Comparison of ENCODE assay signal across 21 mouse cellular contexts in genomic region chr17:30312688-30313087, GRCm38 (mm10).
DNase-seq lines count a peak whose midpoint lies in the region; ATAC-seq and TF ChIP-seq lines count a peak whose summit lies in the region.
"Had no signal": no experiment of that assay in that cellular context is flagged by ENCODE, and none has a peak within 500 bp of the region (broad histone marks: within the 10 kb centered on the region; RNA-seq: fewer than 3 reads in every experiment).

No protein-coding gene starts in this region.

- no peak overlapping the region for H3K4me3 ChIP-seq in lung, postnatal 0 days (ENCODE audit: low read depth, low read length)
- H3K4me3 ChIP-seq in lung, adult 2 months (replicated peaks; ENCODE audit: extremely low read depth, low read depth, low read length): no peak overlapping the region
- H3K4me3 ChIP-seq: forebrain, embryonic 10.5 days; limb, embryonic 12.5 days; liver, embryonic 12.5 days; midbrain, embryonic 13.5 days had no signal

- no peaks in the 10 kb centered on the region for H3K27me3 ChIP-seq in lung, postnatal 0 days (replicated peaks; ENCODE audit: insufficient read depth, low read length)
- H3K27me3 ChIP-seq: limb, embryonic 12.5 days; liver, embryonic 12.5 days; midbrain, embryonic 13.5 days had no signal

- 56% methylated on average over 4 of the region's 4 CpGs for WGBS in lung, postnatal 0 days
- WGBS in lung, adult 2 months: 64% methylated on average over 4 of the region's 4 CpGs

- no peaks in the 10 kb centered on the region for H3K36me3 ChIP-seq in lung, postnatal 0 days (ENCODE audit: insufficient read depth, low read length)
- H3K36me3 ChIP-seq: forebrain, embryonic 10.5 days; limb, embryonic 12.5 days; liver, embryonic 12.5 days; midbrain, embryonic 13.5 days had no signal

- no peak for ATAC-seq in lung, postnatal 0 days
- ATAC-seq: liver, embryonic 12.5 days; midbrain, embryonic 13.5 days had no signal

- TF ChIP-seq CTCF in lung, postnatal 0 days (IDR thresholded peaks at IDR 0.05): no peak
- TF ChIP-seq CTCF in lung, adult 2 months (IDR thresholded peaks at IDR 0.05; ENCODE audit: insufficient read depth, low read length): no peak

- no peak overlapping the region for H3K4me2 ChIP-seq in lung, postnatal 0 days (replicated peaks; ENCODE audit: low read depth, low read length)
- H3K4me2 ChIP-seq: limb, embryonic 12.5 days; liver, embryonic 12.5 days; midbrain, embryonic 13.5 days had no signal

- DNase-seq in embryo, embryonic 10 days (ENCODE audit: low spot score): peak; percentile 46
- DNase-seq in embryo, embryonic 10.5 days (ENCODE audit: low spot score): no peak
- peak; percentile 19 for DNase-seq in kidney, postnatal 10 days
- DNase-seq in kidney, adult 11 months: no peak
- DNase-seq in lung, postnatal 0 days (ENCODE audit: low spot score): peak; percentile 14
- no peak for DNase-seq in lung, adult 2 months
- DNase-seq in adipocyte (ENCODE audit: low spot score): peak; percentile 35
- DNase-seq in gastrocnemius, postnatal 10 days: no peak
- DNase-seq: adrenal gland, adult 2 months; cerebellum, adult 9-10 months; gastrocnemius, postnatal 14 days; heart, adult 18-20 months; heart, postnatal 36 days; kidney, adult 8-10 months; right cerebral cortex, adult 18-20 months had no signal

- H3K27ac ChIP-seq in lung, postnatal 0 days (ENCODE audit: low read length): no peak overlapping the region
- H3K27ac ChIP-seq: forebrain, embryonic 10.5 days; limb, embryonic 12.5 days; liver, embryonic 12.5 days; midbrain, embryonic 13.5 days; stomach, postnatal 0 days had no signal

- no peaks in the 10 kb centered on the region for H3K9me3 ChIP-seq in lung, postnatal 0 days (ENCODE audit: low read length)
- H3K9me3 ChIP-seq: forebrain, embryonic 10.5 days; G1E; limb, embryonic 12.5 days; liver, embryonic 12.5 days; midbrain, embryonic 13.5 days had no signal

- no peak overlapping the region for H3K9ac ChIP-seq in lung, postnatal 0 days (replicated peaks; ENCODE audit: low read depth)
- H3K9ac ChIP-seq: limb, embryonic 12.5 days; liver, embryonic 12.5 days; midbrain, embryonic 13.5 days had no signal

- no peaks in the 10 kb centered on the region for H3K4me1 ChIP-seq in lung, postnatal 0 days (ENCODE audit: insufficient read depth, low read depth, low read length)
- H3K4me1 ChIP-seq in lung, adult 2 months (ENCODE audit: control insufficient read depth, insufficient read depth, low read length): no peaks in the 10 kb centered on the region
- H3K4me1 ChIP-seq: liver, embryonic 12.5 days had no signal

- no peak for TF ChIP-seq POLR2A in lung, adult 2 months (IDR thresholded peaks at IDR 0.05; ENCODE audit: borderline replicate concordance, extremely low read depth, low read depth, low read length)

- TF ChIP-seq EP300 in lung, postnatal 0 days (IDR thresholded peaks at IDR 0.05): no peak

Comparison
In these comparisons a context has a peak if more than half of its experiments do, and no peak if none do; other contexts are left out.
1. DNase-seq: peak in embryo, embryonic 10 days (single experiment), kidney, postnatal 10 days (single experiment), lung, postnatal 0 days (single experiment) and adipocyte (single experiment); none in embryo, embryonic 10.5 days (single experiment), kidney, adult 11 months (single experiment), lung, adult 2 months (single experiment) and gastrocnemius, postnatal 10 days (single experiment).